Mouse (Mus musculus) lung, adult 2 months (tissue): ENCODE measurements around the gene Tbcel. TPM values are rescaled to one million over a fixed set of nuclear protein-coding genes. Genes with fewer than 3 reads are reported as not detected.

Experiments
- DNase-seq: peaks from one replicate; pipeline ENCODE4 v3.0.0; 2022
- H3K4me1 ChIP-seq: fragments of 200-500 bp; 2 replicates; pipeline ENCODE4 v1.6.1; 2011; ENCODE audit warnings: low read length; ENCODE audit not compliant: control insufficient read depth, insufficient read depth
- H3K4me3 ChIP-seq: fragments of 200-500 bp; replicated peaks from 2 replicates; pipeline ENCODE3; 2011; ENCODE audit warnings: low read depth, mild to moderate bottlenecking, control low read depth, low read length; ENCODE audit errors: extremely low read depth
- CTCF ChIP-seq: fragments of 200-500 bp; IDR thresholded peaks from 2 replicates; pipeline ENCODE4 v1.5.1; 2011; ENCODE audit warnings: mild to moderate bottlenecking, low read length, control low read depth; ENCODE audit not compliant: insufficient read depth
- POLR2A ChIP-seq: fragments of 200-500 bp; IDR thresholded peaks from 2 replicates; pipeline ENCODE4 v1.6.1; 2011; ENCODE audit warnings: low read depth, mild to moderate bottlenecking, control low read depth, low read length, borderline replicate concordance; ENCODE audit errors: extremely low read depth
- WGBS: fragments of 180-500 bp; shearing (Covaris S2); methylation state at CpG from one replicate; pipeline ENCODE4 v1.1.7; 2018; 5-methylcytosine and 5-hydroxymethylcytosine counted together
- polyA plus RNA-seq: library from polyadenylated mRNA; depleted of rRNA; stranded (reverse); fragments of >200 nt; gene quantifications from 2 replicates; pipeline ENCODE4 v1.2.3, GENCODE M21; 2012; rRNA removed

Gene Tbcel
- polyA plus RNA-seq, 1 experiment: 19.9 TPM

DNA sequence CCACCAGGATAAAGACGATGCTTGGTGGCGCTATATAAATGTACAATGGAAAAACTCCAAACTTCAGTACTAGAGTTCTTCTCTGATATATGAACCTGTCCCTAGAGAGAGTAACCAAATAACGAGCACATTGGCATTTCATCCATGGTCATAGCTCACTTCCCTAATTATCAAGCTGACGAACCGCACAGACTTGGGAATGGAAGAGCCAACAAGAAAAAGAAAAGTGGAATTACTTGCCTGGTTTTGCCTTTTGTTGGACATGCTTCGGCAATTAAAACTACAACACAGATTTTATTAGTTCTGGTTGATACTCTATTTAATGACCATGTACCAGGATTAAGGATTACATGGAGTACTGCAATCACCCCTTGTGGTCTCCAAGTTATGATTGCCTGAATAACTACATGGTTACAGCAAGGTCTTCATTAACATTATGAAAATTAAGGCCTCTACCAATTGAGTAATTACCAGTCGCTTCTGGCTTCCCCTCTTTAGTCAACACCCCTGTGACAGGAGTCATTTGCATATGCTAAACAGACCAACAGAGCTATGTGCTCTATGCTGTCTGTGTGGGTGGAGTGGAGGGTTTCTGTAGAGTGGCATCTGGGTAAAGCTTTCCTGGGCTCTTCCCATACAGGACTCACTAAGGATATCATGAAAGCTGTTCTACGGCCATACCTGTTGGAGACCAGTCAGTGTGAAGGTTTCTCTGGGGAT, 124.8 kb downstream of the Tbcel start:
- no peaks in the 10 kb centered on the region for H3K4me1 ChIP-seq
- TF ChIP-seq POLR2A (no peak), CTCF (no peak)
- no peak overlapping the region for H3K4me3 ChIP-seq
- DNase-seq: no peak
- WGBS: 85% methylated on average over 8 of the region's 8 CpGs

DNA sequence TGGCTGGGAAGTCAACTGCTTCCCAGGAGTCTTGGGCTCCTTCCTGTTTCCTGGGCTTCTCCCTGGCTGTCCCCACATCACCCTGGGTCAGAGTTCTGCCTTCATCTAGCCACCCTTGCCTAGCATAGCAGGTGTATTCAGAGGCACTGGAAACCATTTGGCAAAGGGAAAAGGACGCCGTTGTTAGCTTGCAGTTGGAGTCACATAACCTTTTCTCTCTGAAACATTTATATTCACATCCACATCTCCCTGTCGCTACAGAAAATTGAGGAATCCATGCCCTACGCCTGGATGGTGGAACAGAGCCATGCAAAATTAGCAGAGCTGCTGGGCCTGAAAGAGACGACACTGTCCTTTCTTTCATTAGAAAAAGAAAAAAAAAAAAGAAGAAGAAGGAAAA, 125.5 kb downstream of the Tbcel start:
- Histone ChIP-seq H3K4me3 (no peak overlapping the region), H3K4me1 (no peaks in the 10 kb centered on the region)
- WGBS: 85% methylated on average over 5 of the region's 5 CpGs
- no peak for TF ChIP-seq POLR2A
- TF ChIP-seq CTCF: no peak
- no peak for DNase-seq

DNA sequence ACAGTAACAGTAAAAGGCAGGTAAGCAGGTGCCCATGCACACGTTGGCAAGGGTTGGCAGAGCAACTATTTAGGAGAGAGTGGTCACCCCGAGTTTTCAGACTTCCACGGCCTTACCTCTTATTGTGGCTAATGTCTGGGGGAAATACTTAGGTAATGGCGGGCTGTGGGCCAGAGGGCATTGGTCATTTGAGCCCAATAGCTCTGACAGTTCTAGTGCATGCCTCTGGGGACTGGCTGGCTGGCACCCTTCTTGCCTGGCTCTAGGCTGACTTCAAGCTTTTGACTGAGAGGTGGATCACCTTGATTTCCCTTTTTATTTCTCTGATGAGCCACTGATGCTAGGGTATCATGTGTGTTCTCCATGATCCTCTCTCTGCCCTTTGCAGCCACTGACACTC, 129.5 kb downstream of the Tbcel start:
- TF ChIP-seq CTCF (no peak), POLR2A (no peak)
- no peak for DNase-seq
- WGBS: 79% methylated on average over 4 of the region's 4 CpGs
- Histone ChIP-seq H3K4me1 (no peaks in the 10 kb centered on the region), H3K4me3 (no peak overlapping the region)

DNA sequence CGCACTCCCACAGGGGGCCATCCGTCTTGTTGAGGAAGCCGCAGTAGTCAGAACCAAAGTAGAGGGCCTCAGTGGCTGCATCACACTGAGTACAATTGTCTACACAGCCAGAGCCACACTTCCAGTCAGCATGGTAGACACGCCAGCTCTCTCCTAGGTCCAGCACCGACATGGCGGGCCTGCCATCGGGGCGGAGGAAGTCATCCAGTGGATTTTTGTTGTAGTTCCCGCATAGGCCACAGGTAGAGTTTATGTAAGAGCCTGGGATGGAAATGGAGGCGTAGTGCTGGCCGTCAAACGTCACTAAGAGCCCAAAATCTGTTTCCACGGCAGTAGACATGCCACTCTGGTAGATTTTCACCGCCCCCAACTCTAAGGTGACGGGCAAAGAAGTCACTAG, 130.0 kb downstream of the Tbcel start:
- DNase-seq: no peak
- no peak for TF ChIP-seq CTCF
- no peak for TF ChIP-seq POLR2A
- Histone ChIP-seq H3K4me3 (no peak overlapping the region), H3K4me1 (no peaks in the 10 kb centered on the region)
- WGBS: 90% methylated on average over 15 of the region's 15 CpGs

DNA sequence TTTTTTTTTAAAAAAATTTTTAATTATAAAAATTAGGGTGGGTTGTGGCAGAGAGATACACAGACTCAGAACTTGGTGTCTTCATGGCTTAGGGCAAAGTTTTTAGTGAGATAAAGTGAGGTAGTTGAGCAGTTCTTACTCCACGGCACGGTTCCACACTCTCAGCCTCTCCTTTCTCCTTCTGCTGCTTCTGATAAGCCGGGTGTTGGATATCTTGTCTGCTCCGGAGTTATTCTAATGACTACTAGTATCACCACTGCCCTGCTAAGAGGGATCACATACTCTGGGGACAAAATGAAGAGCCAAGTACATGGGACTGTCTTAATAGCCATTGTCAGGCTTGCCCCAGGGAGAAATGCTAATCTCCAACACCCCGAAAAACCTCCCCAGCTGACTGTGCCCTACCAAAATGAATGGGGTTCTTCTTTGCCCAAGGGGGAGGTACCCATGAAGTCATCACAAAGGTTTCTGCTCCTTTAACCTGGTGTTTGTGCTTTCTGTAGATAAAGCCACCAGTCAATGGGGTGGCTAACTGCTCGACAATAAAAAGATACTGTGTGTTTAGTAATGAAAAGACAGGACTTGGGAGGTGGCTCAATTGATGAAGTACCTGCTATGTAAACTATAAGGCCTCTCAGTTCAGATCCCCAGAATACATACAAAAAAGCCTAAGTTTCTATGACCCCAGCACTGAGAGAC, 135.8 kb downstream of the Tbcel start:
- 66% methylated on average over 6 of the region's 6 CpGs for WGBS
- TF ChIP-seq CTCF (no peak), POLR2A (no peak)

More for the DNA sequence above, 135.8 kb downstream of the Tbcel start:
- H3K4me3 ChIP-seq: no peak overlapping the region
- DNase-seq: no peak
- no peaks in the 10 kb centered on the region for H3K4me1 ChIP-seq

Other genes with a start within 250 kb of the Tbcel start
- 32.9 and 73.6 TPM in 2 replicates for gene Sc5d, start 243.6 kb downstream of the Tbcel start, polyA plus RNA-seq
- 0.02 and 0.05 TPM in 2 replicates for gene Tecta, start 107.9 kb downstream of the Tbcel start, polyA plus RNA-seq